Mouse (Mus musculus): ENCODE measurements around the gene Rcc1l. TPM values are rescaled to one million over a fixed set of nuclear protein-coding genes. Genes with fewer than 3 reads are reported as not detected.

Rcc1l gene
- 10 to 100 TPM; 19.7 to 24.1 TPM for total RNA-seq (2021)
- long read RNA-seq, experiment 1, transcript Rcc1l-201 (11 exons, 2,321 nt), result major isoform, 9 of 22 reads
- long read RNA-seq, experiment 1, partial matches to known transcripts, result 5 of 22 reads
- long read RNA-seq, experiment 1, other reads (novel, unspliced or antisense), result 8 of 22 reads
- long read RNA-seq, experiment 2, transcript Rcc1l-201 (11 exons, 2,321 nt), result major isoform, 34 of 49 reads
- long read RNA-seq, experiment 2, partial matches to known transcripts, result 4 of 49 reads
- long read RNA-seq, experiment 2, other reads (novel, unspliced or antisense), result 11 of 49 reads

DNA sequence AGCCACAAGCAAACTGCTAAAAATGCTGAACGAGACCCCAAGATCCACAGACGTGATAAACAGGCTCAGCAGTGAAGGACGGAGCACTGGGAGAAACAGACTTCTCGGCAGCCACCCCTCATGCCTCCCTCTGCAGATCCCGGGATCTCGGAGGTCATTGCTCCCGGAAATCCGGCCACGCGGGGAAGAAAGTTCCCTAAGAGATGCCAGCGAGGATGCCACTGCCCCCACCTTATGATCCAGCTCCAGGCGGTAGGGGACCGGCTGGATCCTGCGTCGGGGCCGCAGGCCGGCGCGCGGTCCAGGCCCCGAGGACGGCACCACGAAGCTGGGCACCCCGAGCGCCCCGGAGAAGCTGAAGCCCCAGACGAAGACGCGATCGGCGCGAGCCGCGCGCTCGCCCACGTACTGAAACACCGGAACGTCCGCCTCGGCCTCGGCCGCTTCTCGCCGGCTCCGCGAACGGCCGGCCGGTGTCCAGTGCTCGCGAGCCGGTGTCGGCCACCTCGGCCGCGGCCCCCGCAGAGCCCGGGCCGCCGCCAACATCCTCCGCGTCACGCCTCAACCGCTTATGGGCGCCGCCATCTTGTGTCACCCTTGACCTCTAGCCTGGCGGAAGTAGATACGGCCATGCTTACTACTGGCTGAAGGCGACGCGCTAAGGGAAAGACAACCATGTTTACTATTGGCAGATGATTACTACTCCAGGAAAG, at the start of gene Rcc1l:
TSS of gene Rcc1l (minus strand) at position 606 of the 713 bp plus-strand sequence.
- DNase-seq, result peak; percentile 71 to 77
- intact Hi-C loops (cut with DNase I), result no loop called here

GRCm38 (mm10) chr5:134225110-134225901, 48.7 kb upstream of the Rcc1l start:
- no peak for DNase-seq
- intact Hi-C loops (cut with DNase I), result loop anchor here (5.0 kb wide), 1 partner anchor 117 kb away; no protein-coding TSS in a partner anchor

DNA sequence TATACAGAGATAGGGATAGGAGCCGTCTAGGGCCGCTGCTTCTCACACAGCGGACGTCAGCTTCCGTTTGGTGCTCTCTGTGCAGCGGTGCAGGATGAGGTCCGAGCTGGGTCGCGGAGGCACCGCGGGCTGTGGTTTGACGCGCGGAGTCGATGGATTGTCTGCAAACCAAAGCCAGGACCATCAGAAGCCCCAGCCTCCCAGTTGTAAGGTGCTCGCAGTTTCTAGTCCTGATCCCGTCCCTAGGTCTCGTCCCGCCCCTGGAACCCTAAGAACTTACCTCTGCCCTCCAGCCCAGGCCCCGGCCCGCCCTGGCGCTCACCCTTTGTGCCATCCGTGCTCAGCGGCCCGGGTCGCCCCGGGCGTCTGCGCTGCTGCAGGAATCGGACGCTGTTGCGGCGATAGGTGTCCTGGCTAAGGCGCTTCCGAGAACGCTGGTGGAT, 45.2 kb upstream of the Rcc1l start:
- no peak for DNase-seq
- intact Hi-C loops (cut with DNase I), result no loop called here

DNA sequence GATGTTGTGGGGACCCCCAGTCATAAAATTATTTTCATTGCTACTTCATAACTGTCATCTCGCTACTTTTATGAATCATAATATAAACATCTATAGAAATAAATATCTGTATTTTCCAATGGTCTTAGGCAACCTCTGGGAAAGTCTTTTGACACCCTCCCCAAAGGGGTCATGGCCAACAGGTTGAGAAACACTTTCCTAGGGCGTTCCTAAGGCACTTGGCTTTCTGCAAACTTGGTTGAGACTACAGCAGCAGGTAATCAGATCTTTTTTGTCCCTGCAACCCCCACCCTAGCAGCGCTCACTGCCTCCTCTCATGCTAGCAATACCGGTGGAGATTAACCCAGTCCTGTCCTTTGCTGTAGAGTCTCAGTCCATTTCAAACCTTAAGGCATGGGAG, 44.7 kb upstream of the Rcc1l start:
- no peak for DNase-seq
- intact Hi-C loops (cut with DNase I), result no loop called here

DNA sequence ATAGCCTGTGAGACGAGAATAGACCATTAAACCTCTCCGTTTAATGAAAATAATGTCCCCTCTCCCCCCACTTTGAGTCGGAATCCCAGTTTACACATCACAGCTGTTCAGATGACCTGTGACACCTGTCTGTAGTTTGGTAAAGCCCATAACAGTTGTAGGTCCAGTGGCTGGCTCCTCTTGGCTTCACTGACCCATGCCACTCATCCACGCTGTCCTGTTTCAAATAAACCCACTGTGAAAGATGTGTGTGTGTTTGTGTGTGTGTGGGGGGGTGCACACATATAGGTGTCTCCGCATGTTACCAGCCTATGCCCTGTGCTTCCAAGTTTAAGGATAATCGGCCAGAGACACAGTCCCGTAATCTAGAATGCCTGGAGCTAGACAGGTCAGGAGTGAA, 41.3 kb upstream of the Rcc1l start:
- DNase-seq, result no peak
- intact Hi-C loops (cut with DNase I), result no loop called here

DNA sequence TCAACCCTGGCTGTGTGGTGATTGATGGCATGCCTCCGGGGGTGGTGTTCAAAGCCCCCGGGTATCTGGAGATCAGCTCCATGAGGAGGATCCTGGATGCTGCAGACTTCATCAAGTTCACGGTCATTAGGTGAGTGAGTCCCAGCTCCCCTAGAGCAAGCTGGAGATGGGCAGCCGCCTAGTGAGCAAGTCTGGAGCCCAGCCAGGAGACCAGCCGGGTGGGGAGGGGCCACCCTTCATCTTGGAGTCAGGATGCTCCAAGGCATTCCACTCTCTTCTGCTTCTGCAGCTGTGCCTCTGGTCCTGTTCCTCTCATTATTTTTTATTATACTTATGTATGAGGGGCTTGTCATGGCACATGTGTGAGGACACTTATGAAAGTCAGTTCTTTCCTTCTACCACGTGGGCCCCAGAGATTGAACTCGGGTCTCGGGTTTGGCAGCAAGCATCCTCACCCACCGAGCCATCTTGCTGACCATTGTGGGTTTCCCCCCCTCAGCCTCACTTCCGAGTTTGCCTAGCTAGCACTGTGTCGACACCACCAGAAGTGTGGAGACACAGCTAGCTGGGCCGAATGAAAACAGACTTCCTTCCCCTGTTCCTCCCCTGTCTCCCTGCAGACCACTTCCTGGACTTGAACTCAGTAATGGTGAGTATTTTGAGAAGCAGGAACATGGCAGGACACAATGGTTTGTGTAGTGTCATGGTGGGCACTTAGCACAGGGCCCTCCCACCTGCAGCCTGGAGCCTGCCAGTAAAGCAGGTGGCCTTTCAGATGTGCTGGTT, 37.6 kb upstream of the Rcc1l start:
- intact Hi-C loops (cut with DNase I), result loop anchor here (5.0 kb wide), 1 partner anchor 53 kb away; no protein-coding TSS in a partner anchor
- no peak for DNase-seq

DNA sequence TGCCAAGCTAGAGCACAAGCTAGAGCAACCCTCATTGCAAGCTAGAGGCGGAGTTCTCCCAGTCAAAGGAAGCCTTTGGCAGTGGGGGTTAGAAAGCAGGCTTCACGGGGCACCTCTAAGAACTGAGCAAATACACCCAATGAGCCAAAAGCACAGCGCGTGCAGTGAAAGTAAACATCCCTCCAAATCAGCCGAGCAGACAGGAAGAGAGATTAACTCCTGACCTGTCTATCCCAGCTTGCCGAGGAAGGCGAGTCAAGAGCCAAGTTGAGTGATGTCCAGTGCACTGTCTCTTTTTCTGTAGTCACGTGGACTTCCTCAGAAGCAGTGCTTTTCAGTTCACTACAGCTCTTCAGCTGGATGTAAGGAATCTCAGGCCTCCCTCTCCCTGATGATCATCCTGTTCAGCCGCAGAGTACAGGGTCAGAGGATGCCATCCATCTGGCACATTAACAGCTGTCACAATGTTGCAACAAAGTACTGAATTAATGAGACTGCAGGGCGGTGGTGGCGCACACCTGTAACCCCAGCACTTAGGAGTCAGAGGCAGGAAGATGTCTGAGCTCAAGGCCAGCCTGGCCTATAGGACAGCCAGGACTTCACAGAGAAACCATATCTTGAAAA, 33.5 kb upstream of the Rcc1l start:
- intact Hi-C loops (cut with DNase I), result loop anchor here (5.0 to 10.0 kb wide), 2 partner anchors 57 to 125 kb away; no protein-coding TSS in a partner anchor
- no peak for DNase-seq

DNA sequence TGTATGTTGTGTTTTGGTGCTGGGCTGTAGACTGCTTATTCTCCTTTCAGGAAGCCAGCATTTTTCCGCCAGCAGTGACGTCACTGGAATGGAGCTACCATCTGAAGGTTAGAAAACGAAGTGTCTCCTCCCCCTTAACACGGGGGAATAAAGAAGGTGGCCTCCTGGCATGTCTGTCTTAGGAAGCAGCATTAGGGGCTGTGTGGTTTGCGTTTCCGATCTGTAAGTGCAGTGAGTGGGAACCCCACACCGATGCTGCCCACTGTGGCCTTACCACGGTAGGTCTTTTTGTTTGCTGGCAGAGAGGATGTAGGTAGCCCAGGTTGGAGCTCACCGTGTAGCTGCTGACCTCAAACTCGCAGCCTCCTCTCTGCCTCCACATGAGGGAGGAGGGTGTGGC, 30.1 kb upstream of the Rcc1l start:
- no peak for DNase-seq
- intact Hi-C loops (cut with DNase I), result loop anchor here (10.0 kb wide), 1 partner anchor 128 kb away; no protein-coding TSS in a partner anchor

DNA sequence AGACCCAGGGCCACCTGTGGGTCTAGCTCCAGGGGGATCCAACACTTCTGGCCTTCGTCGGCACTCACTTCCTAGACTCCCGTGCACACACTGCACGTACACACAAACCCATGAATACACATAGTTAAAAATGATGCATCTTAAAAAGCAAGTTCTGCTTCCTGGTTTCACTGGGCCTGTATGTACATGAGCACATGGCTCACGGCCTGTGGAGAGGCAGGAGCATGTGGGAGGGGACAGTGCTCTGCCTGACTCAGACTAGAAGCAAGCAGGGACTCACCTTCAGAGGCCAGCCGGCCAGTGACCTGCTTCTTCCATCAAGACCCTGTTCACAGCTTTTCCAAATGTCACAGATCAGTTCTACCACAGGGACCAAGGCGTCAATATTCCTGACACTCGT, 17.1 kb upstream of the Rcc1l start:
- intact Hi-C loops (cut with DNase I), result loop anchor here (10.0 kb wide), 1 partner anchor 51 kb away; no protein-coding TSS in a partner anchor
- no peak for DNase-seq

GRCm38 (mm10) chr5:134188571-134188970, 12.0 kb upstream of the Rcc1l start:
- DNase-seq, result no peak
- intact Hi-C loops (cut with DNase I), result no loop called here

GRCm38 (mm10) chr5:134186961-134187731, 10.6 kb upstream of the Rcc1l start:
- peak; percentile 33 to 46 for DNase-seq
- intact Hi-C loops (cut with DNase I), result no loop called here

- no peak for DNase-seq
- intact Hi-C loops (cut with DNase I), result no loop called here
These were observed 9.5 kb upstream of the Rcc1l start for GRCm38 (mm10) chr5:134186059-134186458.

- intact Hi-C loops (cut with DNase I), result loop anchor here (5.0 kb wide), 1 partner anchor 303 kb away; no protein-coding TSS in a partner anchor
- peak; percentile 98 for DNase-seq
These were observed 7.6 kb upstream of the Rcc1l start, which contains the start of gene Gtf2ird2 for GRCm38 (mm10) chr5:134183880-134184808. Gtf2ird2 (plus strand) TSS chr5:134184019.

GRCm38 (mm10) chr5:134183162-134183561, 6.6 kb upstream of the Rcc1l start:
- intact Hi-C loops (cut with DNase I), result loop anchor here (5.0 kb wide), 1 partner anchor 304 kb away; no protein-coding TSS in a partner anchor
- no peak for DNase-seq

DNA sequence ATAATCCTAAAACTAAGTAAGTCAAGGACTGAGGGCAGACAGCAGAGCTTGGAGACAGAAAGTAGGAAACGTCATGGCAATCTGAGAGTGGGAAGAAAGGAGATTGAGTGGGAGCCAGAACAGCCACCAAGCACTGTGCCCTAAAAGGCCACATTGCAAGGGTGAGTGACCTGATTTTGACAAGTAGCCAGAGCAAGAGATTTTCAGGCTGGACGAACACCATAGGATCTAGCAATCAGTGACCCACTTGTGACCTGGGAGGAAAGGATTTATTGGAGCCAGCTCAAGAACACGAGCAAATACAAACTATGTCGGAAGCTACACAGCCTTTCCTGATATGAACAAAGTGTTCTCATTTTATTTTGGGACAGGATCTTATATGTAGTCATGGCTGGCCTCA, 6.2 kb upstream of the Rcc1l start:
- DNase-seq, result peak in 1 of 2 experiments; percentile 13
- intact Hi-C loops (cut with DNase I), result loop anchor here (5.0 kb wide), 1 partner anchor 305 kb away; no protein-coding TSS in a partner anchor

- no peak for DNase-seq
- intact Hi-C loops (cut with DNase I), result loop anchor here (5.0 kb wide), 1 partner anchor 305 kb away; no protein-coding TSS in a partner anchor
These were observed 5.6 kb upstream of the Rcc1l start for GRCm38 (mm10) chr5:134182172-134182571.

DNA sequence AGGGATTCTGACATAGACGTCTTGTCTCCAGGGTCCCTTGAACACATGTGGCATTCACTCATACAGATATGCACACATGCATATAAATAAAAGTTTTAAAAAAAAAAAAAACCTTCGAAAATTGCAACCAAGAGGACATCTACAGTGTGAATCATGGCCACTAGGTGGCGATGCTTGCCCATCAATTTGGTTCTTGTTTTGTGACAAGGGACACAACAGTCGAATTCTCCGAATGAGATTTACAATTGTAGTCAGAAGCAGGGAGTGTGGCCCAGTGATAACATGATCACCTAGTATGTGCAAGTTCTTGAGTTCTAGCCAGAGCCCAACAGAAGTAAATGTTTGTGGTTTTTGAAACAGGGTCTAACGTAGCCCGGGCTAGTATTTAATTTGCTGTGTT, 3.3 kb upstream of the Rcc1l start:
- DNase-seq, result peak; percentile 65 to 73
- intact Hi-C loops (cut with DNase I), result loop anchor here (2.0 to 5.0 kb wide), 2 partner anchors 163 to 307 kb away; no protein-coding TSS in a partner anchor
